Mouse (Mus musculus) hindbrain, embryonic 14.5 days (tissue): ENCODE measurements around the gene Cluap1. TPM values are rescaled to one million over a fixed set of nuclear protein-coding genes. Genes with fewer than 3 reads are reported as not detected.

Source experiments
- ATAC-seq: fragments of 200-750 bp; cut with Nextera tagmentation; 2 replicates; pipeline ENCODE4 v1.8.0; 2017; ENCODE audit warnings: moderate number of reproducible peaks, mild to moderate bottlenecking, moderate TSS enrichment, moderate library complexity; ENCODE audit not compliant: low FRiP score
- DNase-seq: peaks from one replicate; pipeline ENCODE4 v3.0.0-alpha.2; 2015; ENCODE audit warnings: low spot score
- H3K27ac ChIP-seq: fragments of 300-500 bp; sonication (generic); 2 replicates; pipeline ENCODE4 v1.5.1; 2014; ENCODE audit warnings: mild to moderate bottlenecking, moderate library complexity
- H3K27me3 ChIP-seq: fragments of 300-500 bp; sonication (generic); 2 replicates; pipeline ENCODE4 v1.6.1; 2014; ENCODE audit warnings: mild to moderate bottlenecking, low read length, mixed read lengths; ENCODE audit not compliant: control insufficient read depth, insufficient read depth
- H3K36me3 ChIP-seq: fragments of 300-500 bp; sonication (generic); replicated peaks from 2 replicates; pipeline ENCODE4 v1.6.1; 2014; ENCODE audit not compliant: control insufficient read depth, insufficient read depth
- H3K4me1 ChIP-seq: fragments of 300-500 bp; sonication (generic); replicated peaks from 2 replicates; pipeline ENCODE4 v1.6.1; 2014; ENCODE audit warnings: antibody characterized with exemption, low read length, mixed read lengths; ENCODE audit not compliant: control insufficient read depth, insufficient read depth
- H3K4me2 ChIP-seq: fragments of 300-500 bp; sonication (generic); replicated peaks from 2 replicates; pipeline ENCODE4 v1.6.1; 2014; ENCODE audit warnings: mild to moderate bottlenecking, moderate library complexity
- H3K4me3 ChIP-seq: fragments of 300-500 bp; sonication (generic); replicated peaks from 2 replicates; pipeline ENCODE4 v1.5.1; 2014; ENCODE audit warnings: mild to moderate bottlenecking, low read length
- H3K9ac ChIP-seq: fragments of 300-500 bp; sonication (generic); 2 replicates; pipeline ENCODE4 v1.6.1; 2014
- H3K9me3 ChIP-seq: fragments of 300-500 bp; sonication (generic); 2 replicates; pipeline ENCODE4 v1.6.1; 2016; ENCODE audit warnings: low read length; ENCODE audit not compliant: control insufficient read depth
- WGBS: fragments of 180-500 bp; shearing (Covaris S2); extraction: QIAGEN DNeasy Blood & Tissue Kit; methylation state at CpG from one replicate; pipeline ENCODE4 v1.1.7; 2014; 5-methylcytosine and 5-hydroxymethylcytosine counted together
- polyA plus RNA-seq: library from polyadenylated mRNA; unstranded; fragments of >200 nt; fragmentation: Nextera tagmentation; extraction: Ambion mirVana; gene quantifications from 2 replicates; pipeline ENCODE4 v1.2.1, GENCODE M21; 2014

Cluap1 gene
- polyA plus RNA-seq, 1 experiment from 2014 or later = 40.8 TPM

DNA sequence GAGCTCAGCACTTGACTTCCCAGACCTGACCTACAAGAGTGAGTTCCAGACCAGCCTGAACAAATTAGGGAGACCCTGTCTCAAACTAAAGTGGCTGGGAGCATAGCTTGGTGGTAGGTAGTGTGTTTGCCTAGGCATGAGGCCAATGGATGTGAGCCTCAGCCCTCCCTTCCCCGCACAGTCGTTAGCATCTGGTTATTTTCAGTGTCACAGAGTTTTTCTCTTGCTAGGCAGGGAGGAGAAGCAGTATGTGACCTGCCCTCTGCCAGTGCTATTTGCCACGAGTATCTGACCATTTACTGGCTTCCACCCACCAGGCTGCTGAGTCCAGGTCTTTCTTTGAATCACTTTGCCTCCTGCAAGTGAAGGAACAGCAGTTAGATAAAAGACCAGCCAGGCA, 14.9 kb upstream of the Cluap1 start:
- DNase-seq (no peak), ATAC-seq (no peak)
- H3K4me1 ChIP-seq = no peaks in the 10 kb centered on the region
- WGBS = 85% methylated on average over 3 of the region's 3 CpGs
- no peak overlapping the region for H3K27ac ChIP-seq
- H3K4me2 ChIP-seq = no peak overlapping the region
- H3K9ac ChIP-seq = no peak overlapping the region
- no peaks in the 10 kb centered on the region for H3K27me3 ChIP-seq
- no peaks in the 10 kb centered on the region for H3K9me3 ChIP-seq
- H3K36me3 ChIP-seq = peaks cover 34% of the 10 kb centered on the region
- no peak overlapping the region for H3K4me3 ChIP-seq

DNA sequence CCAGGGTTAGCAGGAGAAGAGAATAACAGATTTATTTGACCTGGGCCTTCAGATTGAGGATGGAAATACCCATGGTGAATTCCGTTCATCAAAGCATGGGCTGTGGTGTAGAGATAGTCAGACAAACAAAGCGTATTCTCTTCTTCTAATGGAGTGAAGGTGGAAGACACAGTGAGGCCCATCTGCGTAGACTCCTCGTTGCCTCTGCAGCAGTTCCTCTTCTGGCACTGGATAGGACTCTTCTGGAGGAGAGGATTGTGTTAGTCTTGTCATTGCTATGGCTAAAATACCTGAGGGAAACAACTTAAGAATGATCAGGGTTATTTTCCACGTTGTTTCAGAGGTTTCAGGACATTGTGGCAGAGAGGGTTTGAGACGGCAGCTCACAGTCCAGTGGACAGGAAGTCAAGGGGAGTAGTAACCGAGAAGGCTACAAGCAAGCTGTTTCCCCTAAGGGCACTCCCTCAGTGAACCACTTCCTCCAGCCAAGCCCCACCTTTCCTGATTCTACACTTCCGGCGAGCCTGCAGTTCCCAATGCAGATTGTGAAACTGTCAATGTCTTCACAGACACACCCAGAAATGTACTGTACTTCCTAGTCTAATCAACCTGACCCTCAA, 13.3 kb upstream of the Cluap1 start:
- ATAC-seq = no peak
- H3K27ac ChIP-seq = peak overlapping the region; percentile 38; the same call in 1 of the 2 replicates
- no peak overlapping the region for H3K4me2 ChIP-seq
- H3K9ac ChIP-seq = no peak overlapping the region
- DNase-seq = no peak
- H3K4me3 ChIP-seq = no peak overlapping the region
- H3K27me3 ChIP-seq = no peaks in the 10 kb centered on the region
- WGBS = 82% methylated on average over 9 of the region's 9 CpGs
- no peaks in the 10 kb centered on the region for H3K9me3 ChIP-seq
- peaks cover 50% of the 10 kb centered on the region for H3K36me3 ChIP-seq
- H3K4me1 ChIP-seq = no peaks in the 10 kb centered on the region

DNA sequence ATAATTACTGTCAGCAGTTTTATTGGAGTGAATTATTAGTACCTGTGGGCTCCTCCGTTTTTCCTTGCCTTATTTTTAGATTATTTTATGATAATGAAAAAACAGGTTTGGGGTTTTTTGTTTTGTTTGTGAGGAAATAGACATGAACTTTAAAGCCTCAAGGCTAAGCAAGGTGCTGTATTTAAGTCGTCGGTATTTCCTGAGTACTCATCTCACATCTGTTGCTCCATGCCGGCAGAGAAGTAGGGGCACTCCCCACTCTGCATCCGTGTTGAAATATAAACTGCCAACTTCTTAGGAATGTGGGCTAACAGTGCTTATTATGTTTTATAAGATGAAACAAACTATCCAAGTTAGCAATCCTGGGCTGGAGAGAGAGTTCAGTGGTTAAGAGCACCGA, 12.6 kb upstream of the Cluap1 start:
- no peaks in the 10 kb centered on the region for H3K4me1 ChIP-seq
- no peaks in the 10 kb centered on the region for H3K9me3 ChIP-seq
- DNase-seq = no peak
- WGBS = 87% methylated on average over 6 of the region's 6 CpGs
- no peak overlapping the region for H3K4me3 ChIP-seq
- no peaks in the 10 kb centered on the region for H3K27me3 ChIP-seq
- peaks cover 57% of the 10 kb centered on the region for H3K36me3 ChIP-seq
- H3K27ac ChIP-seq = no peak overlapping the region
- no peak overlapping the region for H3K4me2 ChIP-seq
- no peak for ATAC-seq
- no peak overlapping the region for H3K9ac ChIP-seq

DNA sequence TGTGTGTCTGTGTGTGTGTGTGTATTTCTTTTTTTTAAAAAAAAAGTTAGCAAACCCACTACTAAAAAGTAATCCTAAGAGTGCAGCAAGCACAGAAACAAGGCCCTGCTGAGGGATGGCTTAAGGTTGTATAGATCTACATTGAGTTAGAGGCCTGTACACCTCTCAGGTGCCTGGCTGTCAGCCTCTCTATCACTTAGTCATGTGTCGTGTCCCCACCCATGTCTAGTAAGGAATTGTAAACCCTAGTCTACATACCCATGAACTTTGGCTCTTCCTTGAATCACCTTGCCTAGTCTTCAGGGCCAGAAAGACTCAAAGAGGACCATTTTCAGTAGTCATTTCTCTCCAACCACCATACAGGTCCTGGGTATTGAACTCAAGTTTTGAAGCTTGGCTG, 12.0 kb upstream of the Cluap1 start:
- Histone ChIP-seq H3K27me3 (no peaks in the 10 kb centered on the region), H3K36me3 (peaks cover 62% of the 10 kb centered on the region), H3K27ac (no peak overlapping the region), H3K4me1 (no peaks in the 10 kb centered on the region), H3K9me3 (no peaks in the 10 kb centered on the region), H3K4me3 (no peak overlapping the region), H3K4me2 (no peak overlapping the region), H3K9ac (no peak overlapping the region)
- ATAC-seq (no peak), DNase-seq (no peak)
- WGBS = 91% methylated on average over 1 of the region's 1 CpGs

DNA sequence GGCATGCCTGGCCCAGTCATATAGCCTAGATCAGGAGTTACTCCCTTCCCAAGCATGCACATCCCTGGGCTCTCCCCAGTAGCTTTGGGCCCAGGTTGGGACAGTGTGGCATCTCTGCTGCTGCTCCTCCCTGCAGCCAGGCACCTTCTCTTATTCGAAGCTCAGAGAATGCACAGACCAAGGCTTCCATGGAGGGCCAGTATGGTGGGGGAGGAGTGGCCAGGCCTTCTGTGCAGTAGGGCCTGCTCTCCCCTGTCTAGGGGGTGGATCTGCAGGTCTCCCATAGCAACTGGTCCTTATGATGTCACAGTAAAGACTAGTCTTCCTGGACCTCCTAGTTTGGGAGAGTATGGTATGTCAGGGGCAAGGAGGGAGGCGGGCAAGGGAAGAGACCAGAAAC, 1.1 kb upstream of the Cluap1 start:
- no peaks in the 10 kb centered on the region for H3K27me3 ChIP-seq
- no peaks in the 10 kb centered on the region for H3K9me3 ChIP-seq
- no peak overlapping the region for H3K4me3 ChIP-seq
- 0 out of 2 replicates have a peak overlapping the region, but pooled peaks have one; percentile 1 for H3K9ac ChIP-seq
- ATAC-seq = no peak
- no peak for DNase-seq
- peaks cover 13% of the 10 kb centered on the region for H3K4me1 ChIP-seq
- H3K4me2 ChIP-seq = no peak overlapping the region
- peaks cover 50% of the 10 kb centered on the region for H3K36me3 ChIP-seq
- no peak overlapping the region for H3K27ac ChIP-seq
- 73% methylated on average over 2 of the region's 2 CpGs for WGBS

DNA sequence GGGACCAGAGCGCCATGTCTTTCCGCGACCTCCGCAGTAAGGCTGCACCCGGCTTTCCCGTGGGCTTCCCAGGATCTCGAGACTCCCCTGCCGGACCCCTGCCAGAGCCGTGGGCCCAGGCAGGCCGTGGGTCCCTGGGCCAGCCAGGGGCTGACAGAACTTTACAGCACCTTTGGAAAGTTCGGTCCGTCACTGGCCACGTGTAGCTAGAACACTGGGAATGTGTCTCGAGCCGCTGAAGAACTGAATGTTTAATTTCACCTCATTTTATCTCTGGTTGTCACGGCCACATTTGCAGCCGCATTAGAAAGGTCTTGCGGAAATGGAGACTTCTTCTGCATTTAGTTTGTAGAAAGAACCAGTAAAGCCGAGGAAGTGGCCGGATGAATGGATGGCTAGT, 517 bp downstream of the Cluap1 start:
- H3K4me2 ChIP-seq = peak overlapping the region; percentile 78
- WGBS = 7% methylated on average over 20 of the region's 20 CpGs
- H3K27me3 ChIP-seq = no peaks in the 10 kb centered on the region
- ATAC-seq = no peak
- DNase-seq = peak; percentile 30
- H3K4me3 ChIP-seq = peak overlapping the region; percentile 58
- H3K36me3 ChIP-seq = peaks cover 51% of the 10 kb centered on the region
- peak overlapping the region; percentile 75 for H3K27ac ChIP-seq
- peak overlapping the region; percentile 71 for H3K9ac ChIP-seq
- no peaks in the 10 kb centered on the region for H3K9me3 ChIP-seq
- H3K4me1 ChIP-seq = peaks cover 13% of the 10 kb centered on the region

DNA sequence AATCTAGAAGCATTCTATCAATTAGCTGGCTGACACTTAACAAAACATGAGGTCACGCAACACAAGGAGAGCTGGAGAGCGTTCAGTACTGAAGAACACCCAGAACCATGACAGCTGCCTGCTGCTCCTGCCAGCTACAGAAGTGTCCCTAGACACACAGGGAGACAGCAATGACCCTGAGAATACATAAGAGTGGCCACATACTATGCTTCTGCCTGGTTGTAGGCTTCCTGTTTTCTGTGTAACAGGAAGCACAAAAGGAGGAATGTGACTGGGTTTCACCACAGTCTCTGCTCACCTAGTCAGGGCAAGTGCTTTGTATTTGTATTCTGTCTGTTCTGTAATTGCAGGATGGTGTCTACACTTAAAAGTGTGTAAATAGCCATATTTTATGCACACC, 12.2 kb downstream of the Cluap1 start:
- Histone ChIP-seq H3K4me3 (no peak overlapping the region), H3K4me2 (no peak overlapping the region), H3K27me3 (no peaks in the 10 kb centered on the region), H3K27ac (no peak overlapping the region), H3K9me3 (no peaks in the 10 kb centered on the region), H3K36me3 (peaks cover 82% of the 10 kb centered on the region), H3K9ac (no peak overlapping the region), H3K4me1 (no peaks in the 10 kb centered on the region)
- ATAC-seq (no peak), DNase-seq (no peak)
- 88% methylated on average over 2 of the region's 2 CpGs for WGBS

DNA sequence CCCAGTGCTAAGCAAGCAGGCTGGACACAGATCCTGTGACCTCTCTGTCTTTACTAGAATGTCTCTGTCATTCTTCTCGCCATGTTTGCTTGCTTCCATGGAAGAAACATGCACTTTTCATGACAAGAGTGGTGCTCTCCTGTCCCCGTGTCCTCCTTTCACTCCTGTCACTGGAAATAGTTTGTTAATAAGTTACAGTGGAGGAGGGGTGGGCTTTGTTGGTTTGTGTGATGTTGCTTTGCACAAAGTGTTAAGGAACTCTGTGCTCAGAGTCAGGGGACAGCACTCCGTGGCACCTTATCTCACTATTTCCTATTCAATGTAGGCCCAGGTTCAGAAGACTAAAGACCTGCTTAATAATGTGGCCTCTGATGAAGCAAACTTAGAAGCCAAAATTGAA, 14.9 kb downstream of the Cluap1 start:
- Histone ChIP-seq H3K4me3 (no peak overlapping the region), H3K4me2 (no peak overlapping the region), H3K27ac (no peak overlapping the region), H3K36me3 (peaks cover 90% of the 10 kb centered on the region), H3K4me1 (no peaks in the 10 kb centered on the region), H3K9me3 (no peaks in the 10 kb centered on the region), H3K9ac (no peak overlapping the region), H3K27me3 (no peaks in the 10 kb centered on the region)
- DNase-seq (no peak), ATAC-seq (no peak)
- WGBS = 86% methylated on average over 3 of the region's 3 CpGs

DNA sequence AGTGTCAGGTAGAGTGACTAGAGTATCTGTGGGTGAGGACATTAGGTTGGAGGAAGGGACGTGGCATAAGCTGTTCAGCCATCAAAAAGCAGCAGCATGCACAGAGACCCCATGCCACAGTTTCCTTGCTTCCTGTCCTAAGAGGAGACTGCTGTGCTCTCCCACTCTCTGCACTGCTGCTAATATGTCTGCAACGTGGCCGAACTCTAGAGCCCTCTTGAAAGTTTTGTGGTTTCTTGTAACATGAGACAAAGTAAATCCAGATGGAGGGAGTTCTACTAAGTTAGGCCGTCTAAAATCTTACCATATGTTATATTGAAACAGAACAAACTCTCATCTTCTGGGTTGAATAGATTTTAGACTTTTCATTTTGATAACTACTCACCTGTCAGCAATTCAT, 15.4 kb downstream of the Cluap1 start:
- Histone ChIP-seq H3K27me3 (no peaks in the 10 kb centered on the region), H3K9me3 (no peaks in the 10 kb centered on the region), H3K4me1 (no peaks in the 10 kb centered on the region), H3K4me3 (no peak overlapping the region), H3K36me3 (peaks cover 89% of the 10 kb centered on the region), H3K4me2 (no peak overlapping the region), H3K9ac (no peak overlapping the region), H3K27ac (no peak overlapping the region)
- WGBS = 90% methylated on average over 4 of the region's 4 CpGs
- no peak for DNase-seq
- ATAC-seq = no peak

DNA sequence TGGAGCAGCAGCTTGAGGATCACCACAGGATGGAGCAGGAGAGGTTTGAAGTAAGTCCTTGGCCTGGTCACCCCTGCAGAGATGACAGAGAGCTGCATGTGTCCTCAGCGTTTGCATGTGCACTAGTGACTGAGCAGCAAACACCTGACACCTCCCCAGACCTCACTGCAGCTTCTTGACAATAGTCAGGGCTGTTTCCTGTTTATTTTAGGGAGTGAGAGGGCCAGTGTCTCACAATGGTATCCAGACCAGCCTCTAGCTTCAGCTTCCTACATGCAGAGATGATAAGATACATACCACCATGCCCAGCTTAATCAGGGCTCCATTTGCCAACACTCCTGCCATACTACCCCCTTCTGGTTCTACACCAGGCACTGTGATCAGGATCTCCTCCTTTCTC, 20.0 kb downstream of the Cluap1 start:
- H3K4me2 ChIP-seq = no peak overlapping the region
- DNase-seq (no peak), ATAC-seq (no peak)
- no peaks in the 10 kb centered on the region for H3K9me3 ChIP-seq
- H3K9ac ChIP-seq = no peak overlapping the region
- no peak overlapping the region for H3K27ac ChIP-seq
- H3K27me3 ChIP-seq = no peaks in the 10 kb centered on the region
- peaks cover 87% of the 10 kb centered on the region for H3K36me3 ChIP-seq
- WGBS = 57% methylated on average over 1 of the region's 1 CpGs
- H3K4me1 ChIP-seq = no peaks in the 10 kb centered on the region
- H3K4me3 ChIP-seq = no peak overlapping the region
